Mouse (Mus musculus): Measurements from ENCODE around the gene Thnsl1.
A peak's percentile ranks its signal among the peaks of the same experiment; 100 is the strongest.

The Thnsl1 gene

DNA sequence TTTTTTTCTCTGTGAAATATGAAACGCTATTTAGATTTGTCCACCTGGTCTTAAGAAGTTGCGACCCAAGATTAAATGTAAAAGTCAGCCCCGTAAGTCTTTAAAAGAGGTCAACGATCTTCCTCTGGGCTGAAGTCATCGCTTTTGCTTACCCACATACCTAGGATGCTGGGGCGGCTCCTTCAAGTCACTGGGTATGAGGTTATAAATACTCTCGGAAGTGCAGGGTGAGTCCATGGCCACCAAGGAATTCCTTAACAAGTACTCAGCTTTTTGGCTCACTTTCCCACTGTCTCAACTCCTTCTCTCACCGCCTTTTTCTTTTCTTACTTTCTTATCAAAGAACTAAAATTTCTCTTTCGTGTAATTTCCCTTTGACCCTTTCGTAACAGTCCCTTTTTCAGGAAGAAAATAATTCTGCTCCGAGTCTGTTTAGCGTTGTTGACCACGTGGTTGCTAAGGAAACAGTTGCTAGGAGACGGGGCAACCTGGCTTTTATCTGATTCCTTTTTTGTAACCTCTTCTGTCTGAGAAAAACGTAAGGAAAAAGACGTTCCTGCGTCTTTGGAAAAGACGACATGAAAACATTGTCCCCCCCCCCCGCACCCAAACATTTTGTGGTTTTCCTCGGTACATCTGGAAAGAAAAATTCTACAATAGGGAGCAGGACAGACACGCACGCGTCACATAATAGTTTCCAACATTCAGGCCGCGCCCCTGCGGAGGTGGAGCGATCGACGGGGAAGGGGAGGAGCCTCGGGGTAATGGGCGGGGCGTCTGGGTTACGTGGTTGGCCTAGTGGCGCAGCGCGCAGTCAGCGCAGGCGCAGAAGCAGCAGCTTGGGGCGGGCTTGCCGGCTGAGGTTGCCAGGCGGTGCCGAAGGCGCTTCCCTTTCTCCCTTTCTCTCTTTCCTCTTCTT lies at the start of gene Thnsl1, which contains the start of gene Enkur:
Gene Thnsl1, plus strand, starts transcription at position 813 of the 919 bp plus-strand sequence.
Gene Enkur, minus strand, starts transcription at position 454 of the 919 bp plus-strand sequence.
- DNase-seq (ENCODE audit: low spot score), result peak; percentile 94

DNA sequence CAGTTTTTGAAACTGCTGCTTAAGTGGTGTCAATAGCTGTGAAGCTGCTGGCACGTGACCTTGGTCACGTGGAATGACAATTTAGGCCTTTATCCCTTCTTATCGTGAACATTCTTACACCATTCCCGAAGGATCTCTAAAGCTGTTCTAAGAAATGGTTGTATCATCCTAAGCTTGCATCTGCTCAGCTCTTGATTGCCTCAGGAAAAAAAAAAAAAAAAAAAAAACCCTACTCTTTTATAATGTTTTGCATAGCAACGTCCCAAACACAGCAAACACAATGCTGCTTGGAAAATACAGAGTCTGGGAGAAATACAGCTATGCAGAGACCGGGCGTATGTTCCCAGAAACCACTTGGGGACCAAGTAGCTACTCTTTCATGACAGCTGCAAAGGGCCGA lies 41.2 kb upstream of the Thnsl1 start:
- no peak for DNase-seq (ENCODE audit: low spot score)

DNA sequence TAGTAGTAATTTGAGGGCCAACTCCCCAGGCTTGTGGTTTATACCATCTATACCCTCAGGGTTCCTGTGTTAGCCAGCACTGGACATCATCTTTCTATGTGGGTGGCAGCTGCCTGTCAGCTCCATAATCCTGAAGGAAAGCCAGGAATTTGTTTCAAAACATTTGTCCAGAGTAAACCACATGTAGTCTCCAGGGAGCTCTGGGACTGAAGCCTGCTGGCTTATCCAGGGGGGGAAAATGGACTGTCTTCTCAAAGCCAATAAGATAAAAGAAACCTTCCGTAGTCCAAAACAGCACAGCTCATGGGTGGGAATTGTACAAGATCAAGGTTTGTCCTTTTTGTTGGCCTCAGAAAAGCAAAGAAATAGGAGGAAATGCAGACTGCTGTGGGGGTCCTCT lies 37.6 kb upstream of the Thnsl1 start:
- DNase-seq (ENCODE audit: low spot score), result no peak

DNA sequence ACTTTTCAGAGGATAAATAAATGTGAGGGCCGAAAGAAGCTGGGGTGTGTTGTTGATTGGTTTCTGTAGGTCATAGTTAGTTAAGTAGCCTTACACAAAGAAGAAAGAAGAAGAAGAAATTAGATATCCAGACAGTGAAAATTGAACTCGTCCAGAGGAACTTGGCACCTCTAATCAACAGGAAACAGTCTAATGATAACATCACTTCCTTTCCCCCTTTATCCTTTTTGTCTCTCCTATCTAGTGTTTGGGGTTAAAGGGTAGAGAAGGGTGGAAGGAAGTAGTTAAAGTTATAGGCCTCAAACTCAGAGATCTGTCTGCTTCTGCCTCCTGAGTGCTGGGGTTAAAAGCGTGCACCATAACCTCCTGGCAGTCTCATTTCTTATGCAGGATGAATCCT lies 32.7 kb upstream of the Thnsl1 start:
- DNase-seq (ENCODE audit: low spot score), result no peak

DNA sequence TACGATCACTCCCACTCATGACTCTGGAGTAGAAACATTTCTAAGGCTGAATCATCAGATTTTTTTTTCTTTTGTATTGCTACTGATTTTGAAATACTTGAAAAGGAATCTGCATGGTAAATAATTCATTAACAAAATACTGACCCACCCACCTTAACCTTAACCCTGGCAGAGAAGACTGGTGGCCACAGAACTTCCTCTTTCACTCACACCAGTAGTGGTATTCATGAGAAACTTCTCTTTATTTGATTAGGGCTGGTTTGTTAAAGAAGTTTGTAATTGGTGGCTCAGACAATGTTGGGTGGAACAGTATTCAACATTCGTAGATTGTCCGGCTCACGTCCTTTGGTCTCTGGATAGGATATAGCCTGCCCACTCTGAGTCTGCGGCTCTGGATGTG lies 26.4 kb upstream of the Thnsl1 start:
- DNase-seq (ENCODE audit: low spot score), result no peak

DNA sequence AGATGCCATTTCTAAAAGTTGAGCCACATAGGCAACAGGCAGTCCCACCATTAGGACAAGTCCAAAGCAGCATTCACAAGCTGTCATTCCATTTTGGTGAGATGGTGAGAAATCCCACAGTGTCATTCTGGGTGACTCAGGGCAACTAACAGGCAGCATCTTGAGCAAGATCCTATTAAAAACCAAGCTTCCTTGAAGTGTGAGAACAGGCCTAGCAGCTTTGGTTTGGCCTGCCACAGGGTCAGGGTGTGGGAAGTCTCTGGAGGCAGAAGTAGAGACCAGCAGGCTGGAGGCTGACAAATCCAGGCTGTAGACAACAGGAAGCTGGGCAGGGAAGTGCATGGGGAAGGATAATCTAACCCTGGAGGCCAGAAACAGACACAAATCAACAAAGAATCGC lies 22.7 kb upstream of the Thnsl1 start:
- DNase-seq (ENCODE audit: low spot score), result no peak

DNA sequence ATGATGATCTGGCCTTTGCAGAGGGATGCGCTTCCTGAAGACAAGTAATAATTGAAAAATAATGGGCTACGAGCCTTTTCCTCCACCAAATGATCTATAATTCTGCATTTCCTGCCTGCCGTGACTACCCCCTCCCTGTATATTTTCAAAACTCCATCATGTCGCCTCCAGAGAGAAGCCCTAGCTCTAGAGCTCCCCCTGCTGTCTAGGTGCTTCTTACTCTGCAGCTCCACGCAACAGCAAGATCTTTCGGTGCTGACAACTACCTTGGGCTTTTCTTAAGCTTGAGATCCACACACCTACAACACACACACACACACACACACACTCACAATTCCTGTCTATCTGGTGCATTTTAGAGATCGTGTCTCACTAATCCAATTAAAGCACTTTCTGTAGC lies 17.9 kb upstream of the Thnsl1 start:
- DNase-seq (ENCODE audit: low spot score), result no peak

DNA sequence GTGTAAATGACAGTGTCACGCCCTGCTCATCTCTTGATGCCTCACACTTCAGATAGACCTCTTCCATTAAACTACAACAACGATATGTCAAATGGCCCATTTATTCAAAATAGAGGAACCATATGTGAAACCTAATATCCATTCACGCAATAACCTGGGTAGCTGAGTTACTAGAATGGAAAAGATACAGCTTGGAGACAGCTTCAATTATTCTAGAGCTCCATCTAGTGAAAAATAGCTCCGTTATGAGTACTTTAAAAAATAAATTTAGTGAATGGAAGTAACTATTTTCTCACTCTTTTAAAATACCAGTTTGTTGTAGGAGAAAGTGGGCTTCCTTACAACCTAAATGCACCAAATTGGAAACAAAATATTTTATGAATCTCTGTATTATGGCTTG lies 16.9 kb upstream of the Thnsl1 start:
- DNase-seq (ENCODE audit: low spot score), result no peak

DNA sequence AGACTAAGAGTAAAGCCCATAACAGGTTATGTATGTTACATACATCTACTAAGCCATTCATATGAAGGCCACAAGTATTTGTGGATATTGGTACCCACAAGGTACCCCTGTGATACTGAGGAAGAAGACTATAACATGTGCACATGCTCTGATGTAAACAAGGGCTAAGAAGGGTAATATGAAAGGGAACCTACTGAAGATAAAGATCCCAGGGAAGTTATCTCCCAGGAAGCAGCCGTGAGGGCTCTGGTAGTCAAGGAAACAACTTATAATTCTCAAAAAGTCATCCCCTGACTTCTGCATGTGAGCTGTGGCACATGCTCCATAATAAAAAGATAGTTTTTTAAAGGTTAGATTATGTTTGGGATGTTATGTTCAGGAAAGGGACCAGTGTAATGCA lies 14.3 kb upstream of the Thnsl1 start:
- no peak for DNase-seq (ENCODE audit: low spot score)

DNA sequence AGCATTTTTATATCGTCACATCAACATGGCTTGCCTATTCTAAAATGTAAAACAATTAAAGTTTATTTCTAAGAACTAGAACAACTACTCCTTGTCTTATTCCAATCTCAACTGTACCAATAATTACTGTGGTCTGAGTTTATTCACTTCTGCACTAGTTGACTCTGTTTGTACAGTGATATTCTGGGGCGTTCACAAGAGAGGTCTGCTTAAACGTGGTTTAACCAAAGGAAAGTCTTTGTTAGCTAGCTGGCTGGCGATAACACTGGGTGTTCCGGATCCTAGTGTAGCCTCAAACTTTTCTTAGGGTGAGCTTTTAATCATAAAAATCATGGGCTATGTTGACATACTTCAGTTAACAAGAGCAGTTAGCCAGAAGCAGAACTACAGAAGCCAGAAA lies 10.3 kb upstream of the Thnsl1 start:
- DNase-seq (ENCODE audit: low spot score), result no peak

DNA sequence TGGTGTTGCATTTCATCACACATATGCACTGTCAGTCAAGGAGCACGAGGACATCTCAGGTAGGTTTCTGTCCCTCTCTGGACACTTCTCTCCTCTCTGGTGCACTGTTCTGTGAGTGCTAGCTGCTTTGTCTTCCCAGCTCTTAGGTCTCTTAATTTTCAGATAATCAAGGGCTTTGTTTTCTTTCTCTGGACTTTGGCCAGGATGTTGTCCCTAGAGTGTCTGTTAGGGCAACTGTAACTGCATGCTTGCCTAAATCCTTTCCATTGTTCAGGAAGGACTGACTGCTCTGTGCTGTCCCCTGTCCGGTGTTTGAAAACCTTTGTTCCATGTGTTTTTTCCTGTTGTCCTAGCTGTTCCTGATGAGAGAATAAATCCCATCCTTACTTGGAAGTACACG lies 6.5 kb upstream of the Thnsl1 start:
- no peak for DNase-seq (ENCODE audit: low spot score)

DNA sequence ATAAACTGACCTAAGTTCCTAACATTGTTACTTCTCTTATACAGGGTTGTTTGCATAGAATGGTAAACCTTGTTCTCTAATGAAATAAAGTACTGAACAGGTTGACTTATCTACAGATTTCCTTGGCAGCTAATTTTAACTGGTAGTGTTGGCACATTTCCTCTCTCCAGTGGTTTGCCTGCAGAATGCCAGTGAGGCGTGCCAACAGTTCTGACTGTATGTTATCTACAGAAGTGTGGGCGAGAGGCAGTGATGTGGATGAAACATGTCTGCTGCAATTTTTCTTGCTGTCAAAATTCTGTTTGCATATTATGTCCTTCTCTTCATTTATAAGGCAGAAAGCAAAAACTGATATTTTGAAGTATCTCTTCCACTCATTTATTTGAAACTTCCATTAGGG lies 2.8 kb upstream of the Thnsl1 start:
- DNase-seq (ENCODE audit: low spot score), result no peak

DNA sequence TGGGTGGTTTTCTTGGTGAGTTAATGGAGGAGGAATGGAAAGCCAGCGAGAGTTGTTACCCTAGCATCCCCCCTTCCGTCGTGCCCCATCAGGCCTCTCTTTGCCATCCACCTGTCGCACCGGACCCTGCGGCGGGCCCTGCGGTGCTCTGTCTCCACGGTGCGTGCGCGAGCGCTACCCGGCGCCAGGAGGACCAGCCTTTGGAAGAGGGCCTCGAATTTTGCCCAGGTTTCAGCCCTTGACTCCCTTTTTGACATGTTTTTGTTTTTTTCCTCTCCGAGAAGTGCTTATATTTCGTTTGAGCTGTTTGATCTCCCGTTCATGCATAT lies 271 bp downstream of the Thnsl1 start:
- no peak for DNase-seq (ENCODE audit: low spot score)

DNA sequence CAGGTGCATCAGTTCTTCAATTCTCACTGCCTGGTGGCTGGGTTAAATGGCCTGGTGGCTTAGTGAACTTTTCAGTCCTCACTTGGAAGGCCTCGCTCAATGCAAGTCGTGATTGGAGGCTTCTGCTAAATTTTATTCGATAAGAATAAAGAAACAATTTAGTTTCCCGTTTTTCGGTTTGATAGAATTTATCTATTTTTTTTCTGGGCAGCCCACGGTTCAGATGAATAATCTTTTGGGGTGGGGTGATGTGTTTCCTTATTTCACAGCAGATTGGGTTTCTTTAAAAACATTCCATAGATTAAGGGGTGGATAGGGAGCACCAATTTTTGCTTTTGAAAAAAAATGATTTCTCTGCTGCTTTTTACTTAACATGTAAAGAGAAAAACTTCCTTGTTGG lies 754 bp downstream of the Thnsl1 start:
- no peak for DNase-seq (ENCODE audit: low spot score)

DNA sequence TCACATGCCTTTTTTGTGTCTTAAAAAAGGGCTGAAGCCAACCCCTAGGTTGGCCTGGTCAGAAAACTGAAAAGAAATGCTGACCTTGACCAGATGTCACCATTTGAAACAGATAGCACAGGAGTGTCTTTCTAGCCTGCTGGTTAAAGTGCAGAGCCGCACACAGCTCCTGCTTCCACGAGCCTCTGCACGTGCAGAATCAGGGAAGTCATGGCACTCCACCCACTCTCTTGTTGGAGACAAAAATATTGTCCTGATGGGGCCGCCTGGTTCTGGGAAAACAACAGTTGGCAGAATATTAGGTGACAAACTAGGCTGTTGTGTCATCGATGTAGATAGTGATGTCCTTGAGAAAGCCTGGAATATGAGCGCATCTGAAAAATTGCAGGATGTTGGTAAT lies 5.8 kb downstream of the Thnsl1 start:
- peak; percentile 16 for DNase-seq (ENCODE audit: low spot score)

DNA sequence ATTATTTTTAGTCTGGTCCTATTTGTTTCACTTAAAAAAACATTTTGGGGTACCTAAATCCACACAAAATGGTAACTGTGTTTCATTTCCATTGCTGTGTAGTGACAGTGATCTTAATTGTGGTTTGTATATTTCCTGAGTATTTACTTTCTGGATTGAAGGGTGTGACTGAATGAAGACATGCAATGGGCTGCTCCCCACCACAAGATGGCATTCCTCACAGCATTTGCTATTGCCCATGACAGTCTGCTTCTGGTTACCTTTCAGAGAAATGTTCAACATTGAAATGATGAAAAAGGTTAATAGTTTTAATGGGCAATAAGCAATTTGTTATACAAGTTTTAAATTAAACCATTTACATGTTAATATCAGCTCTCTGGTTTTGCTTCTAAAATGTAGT lies 8.8 kb downstream of the Thnsl1 start:
- DNase-seq (ENCODE audit: low spot score), result no peak

DNA sequence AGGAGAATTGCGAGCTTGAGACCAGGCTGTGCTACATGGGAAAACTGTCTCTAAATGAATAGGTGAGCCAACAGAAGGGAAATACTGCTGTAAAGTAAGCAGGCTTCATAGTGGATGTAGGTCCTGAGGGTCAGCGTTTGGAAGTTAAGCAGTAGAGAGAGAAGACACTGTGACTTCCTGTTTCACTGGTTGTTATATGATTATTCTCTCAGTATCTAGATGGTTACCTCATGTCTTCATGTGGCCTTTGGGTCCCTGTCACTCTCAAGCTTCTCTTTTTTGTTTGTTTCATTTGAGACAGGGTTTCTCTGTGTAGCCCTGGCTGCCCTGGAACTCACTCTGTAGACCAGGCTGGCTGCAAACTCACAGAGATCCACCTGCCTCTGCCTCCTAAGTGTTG lies 9.8 kb downstream of the Thnsl1 start:
- DNase-seq (ENCODE audit: low spot score), result no peak

DNA sequence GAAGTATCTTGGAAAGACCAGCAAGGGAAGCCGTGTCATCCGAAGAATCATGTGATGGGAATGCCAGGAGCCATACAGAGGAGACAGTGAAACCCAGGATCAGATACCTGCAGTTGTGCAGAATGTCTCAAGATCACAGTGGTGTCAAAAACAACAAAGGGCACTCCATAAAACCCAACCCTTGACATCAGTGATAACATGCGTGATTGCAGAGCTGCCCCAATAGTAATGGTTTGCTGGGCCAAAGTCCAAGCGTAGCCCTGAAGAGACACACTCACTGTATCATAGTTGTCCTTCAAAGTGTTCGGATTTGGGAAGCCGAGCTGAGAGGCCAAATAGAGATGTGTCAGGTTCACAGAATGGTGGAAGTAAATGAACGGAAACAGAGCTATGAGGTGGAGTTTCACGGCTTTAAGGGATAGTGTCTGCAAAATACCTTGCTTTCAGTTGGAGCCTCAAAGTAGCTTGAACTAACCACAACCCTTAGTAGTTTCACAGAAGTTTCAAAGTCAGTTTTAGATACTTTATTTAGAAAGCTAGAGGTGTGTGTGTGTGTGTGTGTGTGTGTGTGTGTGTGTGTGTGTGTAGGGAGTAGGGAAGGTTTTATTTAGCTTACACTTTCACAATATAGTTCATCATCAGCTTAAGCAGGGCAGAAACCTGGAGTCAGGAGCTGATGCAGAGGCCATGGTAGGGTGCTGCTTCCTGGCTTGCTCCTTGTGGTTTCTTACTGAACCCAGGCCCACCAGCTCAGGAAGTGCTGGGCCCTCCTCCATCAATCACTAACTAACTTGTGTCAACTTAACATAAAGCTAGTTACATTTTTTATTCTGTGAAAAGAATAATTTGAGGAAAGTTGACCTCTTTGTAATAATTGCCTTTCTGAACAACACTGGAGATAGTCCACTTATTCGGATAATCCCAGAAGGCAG lies 17.2 kb downstream of the Thnsl1 start:
- no peak for DNase-seq (ENCODE audit: low spot score)

DNA sequence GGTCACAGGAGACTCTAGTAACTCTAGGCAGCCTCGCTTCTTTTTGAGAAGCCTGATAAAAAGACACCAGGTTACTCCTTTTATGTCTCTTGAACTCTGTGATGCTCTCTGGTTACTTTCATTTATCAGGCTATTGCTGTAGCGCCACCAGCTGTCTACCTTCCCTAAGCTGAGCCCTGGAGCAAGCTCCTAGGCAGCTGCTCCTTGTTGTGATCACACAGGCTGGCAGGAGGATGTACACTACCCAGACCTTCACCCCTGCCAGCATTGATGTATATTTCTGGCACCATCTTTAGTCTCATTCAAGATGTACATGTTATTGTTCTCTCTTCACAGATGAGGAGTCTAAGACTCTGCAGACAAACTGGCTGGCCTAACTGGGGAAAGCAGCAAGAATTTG lies 24.8 kb downstream of the Thnsl1 start:
- DNase-seq (ENCODE audit: low spot score), result no peak

DNA sequence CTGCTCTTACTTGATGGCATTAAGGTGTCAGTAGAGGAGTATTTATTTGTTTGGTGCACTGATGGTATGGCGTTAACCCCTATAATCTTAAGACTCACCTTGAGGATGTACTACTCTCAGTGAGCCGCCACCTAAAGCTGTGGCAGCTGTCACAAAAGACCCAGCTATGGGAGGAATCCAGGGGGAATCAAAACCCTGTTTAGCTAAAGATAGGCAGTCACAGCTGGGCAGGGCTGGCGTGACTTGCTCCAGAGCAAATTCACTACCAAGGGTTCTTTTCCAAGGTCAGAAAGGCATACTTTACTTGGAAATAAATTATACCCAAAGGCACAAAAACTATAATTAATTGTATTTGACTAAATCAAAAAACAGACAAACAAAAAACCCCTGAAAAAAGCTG lies 25.6 kb downstream of the Thnsl1 start:
- no peak for DNase-seq (ENCODE audit: low spot score)

DNA sequence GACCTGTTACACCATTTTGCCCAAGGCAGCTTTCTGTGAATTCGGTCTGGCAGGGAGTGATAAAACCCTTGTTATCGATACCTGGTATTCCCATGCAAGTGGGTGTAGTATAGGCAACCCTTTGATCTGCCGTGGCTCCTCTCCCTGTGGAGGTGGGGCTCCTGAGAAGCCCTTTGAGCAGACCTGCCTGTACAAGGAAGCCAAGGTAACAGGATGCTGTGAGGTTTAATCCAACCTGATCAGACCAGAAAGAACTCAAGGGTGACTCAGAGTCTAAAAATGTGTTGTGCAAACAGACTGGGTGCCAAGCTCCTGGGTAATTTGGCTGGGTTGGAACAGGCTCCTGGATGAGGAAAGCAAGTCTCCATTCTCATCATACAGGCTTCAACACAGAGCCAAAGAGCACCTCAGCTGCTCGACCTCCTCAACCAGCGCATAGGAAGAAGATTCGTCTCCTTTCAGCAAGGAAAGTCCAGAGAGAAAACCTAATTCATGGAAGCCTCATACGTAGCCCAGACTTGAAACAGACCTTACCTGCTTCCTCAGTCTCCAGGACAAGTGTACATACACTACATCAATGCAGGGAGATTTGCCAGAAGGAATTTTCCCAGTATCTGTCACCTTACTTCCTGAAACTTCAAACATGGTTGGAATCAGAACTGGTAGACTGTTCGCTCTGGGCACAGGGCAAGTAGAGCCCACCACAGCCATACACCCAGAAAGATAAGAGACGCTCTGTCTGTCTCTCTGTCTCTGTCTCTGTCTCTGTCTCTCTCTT lies 29.5 kb downstream of the Thnsl1 start:
- DNase-seq (ENCODE audit: low spot score), result peak; percentile 10

DNA sequence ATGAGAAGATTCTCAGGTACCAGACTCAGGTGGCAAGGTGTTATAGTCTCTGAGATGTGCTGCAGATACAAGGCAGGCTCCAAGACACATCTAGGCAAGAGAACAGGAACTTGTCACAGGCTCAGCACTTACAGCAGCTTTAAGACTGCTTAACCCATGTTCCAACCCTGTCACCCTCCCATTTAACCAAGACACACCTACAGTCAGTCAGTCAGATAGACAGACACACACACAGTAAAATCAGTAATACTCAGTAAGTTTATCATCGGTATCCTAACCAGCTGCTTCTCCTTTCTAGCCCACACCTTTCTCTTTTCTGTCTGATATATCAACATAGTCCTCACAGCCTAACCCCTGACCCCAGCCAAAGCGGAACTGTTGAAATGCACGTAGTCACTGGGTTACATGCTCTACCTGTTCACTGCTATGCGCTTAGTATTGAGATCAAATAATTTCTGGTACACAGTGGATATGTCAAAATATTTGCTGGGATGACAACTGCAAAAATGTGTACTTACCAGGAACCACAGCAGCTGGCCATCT lies 30.4 kb downstream of the Thnsl1 start:
- DNase-seq (ENCODE audit: low spot score), result no peak

All from ovary, adult 18-20 months (tissue).